Mouse (Mus musculus) cerebellum, adult 2 months (tissue): ENCODE data around the gene Phf21a.

Experiments
- CTCF ChIP-seq: fragments of 200-500 bp; IDR thresholded peaks from 2 replicates; pipeline ENCODE4 v1.5.1; 2011; ENCODE audit warnings: low read depth, mild to moderate bottlenecking, control low read depth, low read length, moderate library complexity, borderline replicate concordance; ENCODE audit not compliant: insufficient read depth
- POLR2A ChIP-seq: fragments of 200-500 bp; IDR thresholded peaks from 2 replicates; pipeline ENCODE4 v1.6.1; 2011; ENCODE audit warnings: low read length, control low read depth, borderline replicate concordance; ENCODE audit not compliant: insufficient read depth

DNA sequence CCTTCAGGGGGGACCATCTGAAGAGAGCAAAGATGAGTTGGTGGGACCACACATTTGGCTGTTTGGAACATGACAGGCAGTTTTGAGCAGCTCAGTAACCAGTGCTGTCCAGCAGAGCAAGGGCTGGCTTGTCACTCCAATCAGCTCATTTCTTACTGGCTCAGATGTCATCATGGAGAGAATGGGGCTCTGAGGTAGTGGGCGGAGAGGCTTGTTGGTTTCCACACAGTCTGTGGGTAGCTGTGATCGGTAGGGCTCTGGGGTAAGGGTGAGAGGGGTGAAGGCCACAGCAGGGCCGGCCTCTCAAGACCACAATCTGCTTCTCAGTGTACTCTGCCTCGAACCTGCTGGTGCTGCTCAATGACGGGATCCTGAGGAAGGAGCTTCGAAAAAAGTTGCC is 283.4 kb downstream of the Phf21a start:
- TF ChIP-seq CTCF (no peak), POLR2A (no peak)
